Mouse (Mus musculus) erythroblast, embryonic 14.5 days (primary cell): ENCODE results near the gene Gad1. TPM values are rescaled to one million over a fixed set of nuclear protein-coding genes. Genes with fewer than 3 reads are reported as not detected.

ENCODE experiments used
- H3K27me3 ChIP-seq: 2 replicates; pipeline ENCODE4 v1.6.1; 2012; ENCODE audit warnings: inconsistent platforms; ENCODE audit not compliant: control insufficient read depth
- H3K36me3 ChIP-seq: 2 replicates; pipeline ENCODE4 v1.6.1; 2012; ENCODE audit warnings: mild to moderate bottlenecking, inconsistent platforms; ENCODE audit not compliant: control insufficient read depth
- H3K4me1 ChIP-seq: 2 replicates; pipeline ENCODE4 v1.6.1; 2012; ENCODE audit warnings: inconsistent platforms; ENCODE audit not compliant: control insufficient read depth
- H3K4me3 ChIP-seq: replicated peaks from 2 replicates; pipeline ENCODE3; 2012; ENCODE audit warnings: moderate library complexity, mild to moderate bottlenecking, inconsistent platforms
- H3K9me3 ChIP-seq: 2 replicates; pipeline ENCODE4 v1.6.1; 2012; ENCODE audit warnings: low read length, inconsistent platforms, mixed read lengths; ENCODE audit not compliant: control insufficient read depth
- GATA1 ChIP-seq: IDR thresholded peaks from 2 replicates; pipeline ENCODE4 v1.6.1; 2012; ENCODE audit warnings: low read length, inconsistent platforms, mixed read lengths
- TAL1 ChIP-seq: IDR thresholded peaks from 3 replicates; pipeline ENCODE4 v1.6.1; 2012; ENCODE audit warnings: low read length, inconsistent platforms, mixed read lengths
- polyA plus RNA-seq: library from polyadenylated mRNA; stranded (reverse); fragments of >175 nt; gene quantifications from 2 replicates; pipeline ENCODE4 v1.2.3, GENCODE M21; 2012

The Gad1 gene
- polyA plus RNA-seq, 1 experiment: not detected

DNA sequence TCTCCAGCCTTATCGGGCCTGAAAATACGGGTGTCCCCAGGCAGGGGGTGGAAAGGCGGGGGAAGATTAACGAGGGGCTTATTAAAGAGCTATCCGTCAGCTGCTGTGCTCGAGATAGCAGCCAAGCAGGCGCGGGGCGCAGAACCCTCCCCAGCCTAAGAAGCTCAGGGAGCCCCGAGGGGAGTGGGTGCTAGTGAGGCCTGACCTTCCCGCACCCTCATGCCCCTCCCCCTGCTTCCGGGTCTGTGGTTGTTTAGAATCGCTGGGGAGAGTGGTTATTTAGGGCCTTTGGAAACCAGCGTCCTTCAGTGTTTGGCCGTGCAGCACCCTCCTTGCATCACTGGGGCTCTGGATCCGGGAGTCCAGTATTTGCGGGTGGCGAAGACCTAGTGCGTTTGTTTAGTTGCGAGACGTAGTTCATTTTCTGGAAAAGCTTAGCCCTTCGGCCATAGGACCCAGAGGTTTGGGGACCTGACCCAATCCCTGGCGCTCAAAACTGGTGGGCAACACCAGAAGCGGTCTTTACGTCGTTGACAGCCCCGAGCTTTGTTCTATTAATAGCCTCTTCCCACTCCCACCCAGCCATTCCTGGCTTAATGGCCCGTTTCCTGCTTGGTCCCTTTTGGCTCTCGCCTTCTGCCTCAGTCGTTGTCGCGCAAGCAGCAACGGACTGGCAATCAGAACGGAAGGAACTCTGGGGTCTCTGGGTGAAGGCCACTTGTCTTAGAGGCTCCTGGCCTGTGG is 15.5 kb downstream of the Gad1 start:
- Histone ChIP-seq H3K4me3 (no peak overlapping the region), H3K4me1 (no peaks in the 10 kb centered on the region), H3K27me3 (peaks cover 70% of the 10 kb centered on the region), H3K36me3 (no peaks in the 10 kb centered on the region), H3K9me3 (no peaks in the 10 kb centered on the region)
- no peak for TF ChIP-seq TAL1
- no peak for TF ChIP-seq GATA1

- Histone ChIP-seq H3K27me3 (peaks cover 36% of the 10 kb centered on the region), H3K4me1 (no peaks in the 10 kb centered on the region), H3K36me3 (no peaks in the 10 kb centered on the region), H3K4me3 (no peak overlapping the region), H3K9me3 (no peaks in the 10 kb centered on the region)
- TF ChIP-seq TAL1 (no peak), GATA1 (no peak)
These were observed 18.8 kb downstream of the Gad1 start for GRCm38 (mm10) chr2:70571698-70572097.

- no peaks in the 10 kb centered on the region for H3K36me3 ChIP-seq
- no peak for TF ChIP-seq GATA1
- H3K27me3 ChIP-seq: peaks cover 31% of the 10 kb centered on the region
These were observed 19.4 kb downstream of the Gad1 start for GRCm38 (mm10) chr2:70572251-70572650.

DNA sequence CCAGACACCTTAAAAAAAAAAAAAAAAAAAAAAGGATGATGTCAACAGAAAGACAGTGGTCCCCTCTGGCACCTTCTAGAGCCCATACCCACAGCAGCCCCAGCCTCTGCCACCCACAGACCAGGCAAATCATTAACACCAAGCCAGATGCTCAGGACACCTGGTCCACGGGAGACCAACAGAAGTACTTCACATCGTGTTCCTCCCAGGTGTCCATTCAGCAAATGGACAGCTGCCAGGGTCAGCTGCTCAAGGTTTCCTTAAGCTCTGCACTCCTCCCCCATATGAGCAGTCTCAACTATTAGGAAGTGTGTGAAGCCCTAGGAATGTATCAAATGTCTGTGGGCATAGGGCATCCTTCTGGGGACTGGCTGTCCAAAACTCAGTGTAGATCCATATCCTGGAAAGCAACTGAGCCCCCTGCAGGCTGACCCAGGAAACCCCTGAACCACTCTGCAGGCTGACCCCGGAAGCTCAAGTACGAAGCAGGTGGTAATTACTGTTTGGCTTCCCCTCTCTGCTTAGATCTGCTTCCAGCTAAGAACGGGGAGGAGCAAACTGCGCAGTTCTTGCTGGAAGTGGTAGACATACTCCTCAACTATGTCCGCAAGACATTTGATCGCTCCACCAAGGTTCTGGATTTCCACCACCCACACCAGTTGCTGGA is 20.8 kb downstream of the Gad1 start:
- TF ChIP-seq GATA1 (no peak), TAL1 (no peak)
- peaks cover 17% of the 10 kb centered on the region for H3K27me3 ChIP-seq
- no peaks in the 10 kb centered on the region for H3K36me3 ChIP-seq
- no peaks in the 10 kb centered on the region for H3K4me1 ChIP-seq
- H3K9me3 ChIP-seq: no peaks in the 10 kb centered on the region
- no peak overlapping the region for H3K4me3 ChIP-seq

More at GRCm38 (mm10) chr2:70572251-70572650, 19.4 kb downstream of the Gad1 start:
- Histone ChIP-seq H3K9me3 (no peaks in the 10 kb centered on the region), H3K4me3 (no peak overlapping the region), H3K4me1 (no peaks in the 10 kb centered on the region)

- H3K4me1 ChIP-seq: no peaks in the 10 kb centered on the region
- H3K36me3 ChIP-seq: no peaks in the 10 kb centered on the region
- no peaks in the 10 kb centered on the region for H3K27me3 ChIP-seq
- H3K9me3 ChIP-seq: no peaks in the 10 kb centered on the region
- TF ChIP-seq TAL1: no peak
- no peak for TF ChIP-seq GATA1
- H3K4me3 ChIP-seq: no peak overlapping the region
These were observed 35.3 kb downstream of the Gad1 start for GRCm38 (mm10) chr2:70588200-70588599.

DNA sequence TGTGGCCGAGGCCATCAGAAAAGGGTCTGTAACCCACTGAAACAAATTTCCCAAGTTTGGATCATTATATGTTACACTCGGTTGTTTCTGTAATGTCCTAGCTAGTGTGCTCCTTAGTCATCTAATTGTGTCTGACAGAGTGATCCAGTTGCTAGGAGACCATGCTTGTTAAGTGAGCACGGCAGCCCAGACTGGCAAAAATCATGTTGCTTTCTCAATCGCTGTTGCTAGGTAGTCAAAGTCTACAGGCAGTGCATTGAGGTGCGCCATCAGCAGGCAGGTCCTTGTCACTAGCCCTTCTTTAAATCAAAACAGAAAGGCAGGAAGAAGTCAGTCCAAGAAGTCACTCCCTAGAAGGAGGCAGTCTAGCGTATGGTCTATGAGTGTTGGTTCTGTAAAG is 39.6 kb downstream of the Gad1 start:
- Histone ChIP-seq H3K27me3 (no peaks in the 10 kb centered on the region), H3K4me3 (no peak overlapping the region), H3K36me3 (no peaks in the 10 kb centered on the region), H3K4me1 (no peaks in the 10 kb centered on the region), H3K9me3 (no peaks in the 10 kb centered on the region)
- no peak for TF ChIP-seq TAL1
- no peak for TF ChIP-seq GATA1

- no peaks in the 10 kb centered on the region for H3K4me1 ChIP-seq
- TF ChIP-seq GATA1: no peak
- TF ChIP-seq TAL1: no peak
- no peaks in the 10 kb centered on the region for H3K9me3 ChIP-seq
- H3K36me3 ChIP-seq: no peaks in the 10 kb centered on the region
- no peaks in the 10 kb centered on the region for H3K27me3 ChIP-seq
- no peak overlapping the region for H3K4me3 ChIP-seq
These were observed 40.8 kb downstream of the Gad1 start for GRCm38 (mm10) chr2:70593670-70594069.

DNA sequence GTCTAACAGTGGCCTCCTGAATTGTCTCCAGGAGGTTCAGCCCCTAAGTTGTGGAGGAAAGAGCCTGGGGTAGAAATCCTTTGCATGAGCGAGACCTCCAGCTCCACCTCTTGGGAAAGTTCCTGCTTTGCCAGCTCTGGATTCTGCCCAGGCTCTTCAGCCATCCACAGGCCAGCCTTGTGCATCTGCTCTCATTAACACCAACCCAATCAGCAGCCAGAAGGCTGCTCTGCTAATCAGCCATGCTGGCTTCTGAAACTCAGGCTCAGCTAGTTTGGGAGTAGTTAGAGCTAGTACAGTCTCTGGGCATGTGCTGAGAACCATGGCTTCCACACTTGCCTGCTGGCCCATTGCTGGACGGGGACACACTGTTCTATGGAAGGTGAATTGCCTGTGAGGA is 43.0 kb downstream of the Gad1 start:
- H3K9me3 ChIP-seq: no peaks in the 10 kb centered on the region
- H3K27me3 ChIP-seq: no peaks in the 10 kb centered on the region
- TF ChIP-seq TAL1 (no peak), GATA1 (no peak)
- no peak overlapping the region for H3K4me3 ChIP-seq
- no peaks in the 10 kb centered on the region for H3K36me3 ChIP-seq
- H3K4me1 ChIP-seq: no peaks in the 10 kb centered on the region

- H3K27me3 ChIP-seq: no peaks in the 10 kb centered on the region
- no peaks in the 10 kb centered on the region for H3K36me3 ChIP-seq
- no peaks in the 10 kb centered on the region for H3K4me1 ChIP-seq
- no peak overlapping the region for H3K4me3 ChIP-seq
- H3K9me3 ChIP-seq: no peaks in the 10 kb centered on the region
- TF ChIP-seq GATA1: no peak
These were observed 56.9 kb downstream of the Gad1 start for GRCm38 (mm10) chr2:70609769-70610168.
